Mouse (Mus musculus) liver, embryonic 13.5 days (tissue): ENCODE results near the gene Mtx3. TPM values are rescaled to one million over a fixed set of nuclear protein-coding genes. Genes with fewer than 3 reads are reported as not detected.
"Not testable (repeated sequence)": the region's sequence is repeated elsewhere in the genome, so short reads cannot be mapped to it uniquely, and the experiment has no call there.

Source experiments
- ATAC-seq: fragments of 200-750 bp; cut with Nextera tagmentation; 2 replicates; pipeline ENCODE4 v1.8.0; 2017; ENCODE audit warnings: low read depth, mild to moderate bottlenecking, moderate number of reproducible peaks, moderate library complexity
- DNase-seq: peaks from one replicate; pipeline ENCODE4 v3.0.0; 2022
- H3K27ac ChIP-seq: fragments of 300-500 bp; sonication (generic); 2 replicates; pipeline ENCODE4 v1.5.1; 2015; ENCODE audit warnings: moderate library complexity, mild to moderate bottlenecking, inconsistent platforms
- H3K27me3 ChIP-seq: fragments of 300-500 bp; sonication (generic); 2 replicates; pipeline ENCODE4 v1.6.1; 2015; ENCODE audit warnings: mild to moderate bottlenecking, inconsistent platforms
- H3K36me3 ChIP-seq: fragments of 300-500 bp; sonication (generic); 2 replicates; pipeline ENCODE4 v1.6.1; 2015; ENCODE audit warnings: mild to moderate bottlenecking, inconsistent platforms
- H3K4me1 ChIP-seq: fragments of 300-500 bp; sonication (generic); replicated peaks from 2 replicates; pipeline ENCODE4 v1.6.1; 2015; ENCODE audit warnings: inconsistent platforms
- H3K4me2 ChIP-seq: fragments of 300-500 bp; sonication (generic); 2 replicates; pipeline ENCODE4 v1.6.1; 2015; ENCODE audit warnings: inconsistent platforms, mild to moderate bottlenecking, moderate library complexity
- H3K4me3 ChIP-seq: fragments of 300-500 bp; sonication (generic); replicated peaks from 2 replicates; pipeline ENCODE4 v1.5.1; 2015; ENCODE audit warnings: mild to moderate bottlenecking, inconsistent platforms
- H3K9ac ChIP-seq: fragments of 300-500 bp; sonication (generic); 2 replicates; pipeline ENCODE4 v1.6.1; 2015; ENCODE audit warnings: mild to moderate bottlenecking, inconsistent platforms
- H3K9me3 ChIP-seq: fragments of 300-500 bp; sonication (generic); replicated peaks from 2 replicates; pipeline ENCODE4 v1.6.1; 2016; ENCODE audit warnings: inconsistent platforms
- WGBS: fragments of 180-500 bp; shearing (Covaris S2); methylation state at CpG from one replicate; pipeline ENCODE4 v1.1.7; 2015; ENCODE audit not compliant: insufficient replicate concordance; 5-methylcytosine and 5-hydroxymethylcytosine counted together
- polyA plus RNA-seq: library from polyadenylated mRNA; unstranded; fragments of >200 nt; fragmentation: Nextera tagmentation; extraction: Ambion mirVana; gene quantifications from 2 replicates; pipeline ENCODE4 v1.2.1, GENCODE M21; 2015

Mtx3 gene
- polyA plus RNA-seq: 0.83 and 0.85 TPM in 2 replicates

DNA sequence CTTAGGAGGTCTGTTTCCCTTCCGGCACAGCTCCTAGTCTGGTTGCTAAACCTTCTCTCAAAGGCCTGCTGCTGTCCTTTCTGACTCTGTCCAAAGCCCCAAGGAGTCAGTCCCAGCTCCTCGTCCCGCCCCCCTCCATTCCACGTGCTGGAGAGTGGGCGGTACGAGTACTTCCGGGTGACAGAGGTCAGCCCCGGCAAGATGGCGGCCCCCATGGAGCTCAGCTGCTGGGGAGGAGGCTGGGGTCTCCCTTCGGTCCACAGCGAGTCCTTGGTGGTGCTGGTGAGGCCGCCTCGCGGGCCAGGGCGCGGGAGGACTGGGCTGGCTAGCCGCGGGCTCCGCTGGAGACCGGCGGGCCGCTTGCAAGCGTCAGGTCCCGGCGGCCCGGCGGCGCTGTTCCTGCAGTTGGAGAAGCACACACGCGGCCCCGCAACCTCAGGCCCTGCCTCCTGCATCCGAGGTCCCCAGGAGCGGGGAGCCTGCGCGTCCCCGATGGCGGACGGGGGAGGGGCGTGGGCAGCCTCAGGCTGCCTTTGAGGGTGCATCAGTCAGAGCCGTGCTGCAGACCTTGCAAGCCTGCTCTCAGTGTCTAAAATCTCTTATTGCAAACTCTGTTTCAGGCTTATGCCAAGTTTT is at the start of gene Mtx3:
Mtx3 (plus strand) TSS at position 175 of the 636 bp plus-strand sequence.
- ATAC-seq: peak; percentile 77

DNA sequence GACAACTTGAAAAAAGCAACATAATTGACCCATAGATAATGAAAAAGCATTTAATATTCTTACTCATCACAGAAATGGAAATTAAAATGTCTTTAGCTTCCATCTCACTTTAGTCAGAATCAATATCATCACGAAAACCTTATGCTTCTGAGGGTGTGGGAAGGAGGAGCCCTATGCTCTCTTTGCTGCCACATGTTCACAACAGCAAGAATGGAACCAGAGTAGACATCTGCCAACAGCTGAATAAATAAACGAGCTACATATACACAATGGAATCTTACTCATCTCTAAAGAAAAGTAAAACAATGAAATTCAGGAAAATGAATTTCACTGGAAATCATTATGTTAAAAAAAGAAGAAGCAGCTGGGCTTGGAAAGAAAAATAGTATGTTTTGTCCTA is 45.7 kb upstream of the Mtx3 start:
- no peak overlapping the region for H3K9ac ChIP-seq
- peaks cover 28% of the 10 kb centered on the region for H3K27me3 ChIP-seq
- no peaks in the 10 kb centered on the region for H3K4me1 ChIP-seq
- no peak for ATAC-seq
- no peak overlapping the region for H3K4me3 ChIP-seq
- DNase-seq: no peak
- H3K9me3 ChIP-seq: no peaks in the 10 kb centered on the region
- H3K4me2 ChIP-seq: no peak overlapping the region
- WGBS: 42% methylated on average over 2 of the region's 2 CpGs
- no peaks in the 10 kb centered on the region for H3K36me3 ChIP-seq
- H3K27ac ChIP-seq: no peak overlapping the region

More for the DNA sequence above, at the start of gene Mtx3:
- no peaks in the 10 kb centered on the region for H3K9me3 ChIP-seq
- peak within 1 kb of the TSS; percentile 73 for H3K9ac ChIP-seq
- WGBS: 3% methylated on average over 40 of the region's 40 CpGs
- H3K27me3 ChIP-seq: 0 out of 2 replicates have a peak, but pooled peaks cover 3% of the 10 kb centered on the region
- peaks cover 21% of the 10 kb centered on the region for H3K36me3 ChIP-seq
- peak; percentile 64 for DNase-seq
- peak within 1 kb of the TSS; percentile 78 for H3K4me2 ChIP-seq
- H3K27ac ChIP-seq: peak within 1 kb of the TSS; percentile 40
- peak within 1 kb of the TSS; percentile 70 for H3K4me3 ChIP-seq
- H3K4me1 ChIP-seq: peaks cover 32% of the 10 kb centered on the region

DNA sequence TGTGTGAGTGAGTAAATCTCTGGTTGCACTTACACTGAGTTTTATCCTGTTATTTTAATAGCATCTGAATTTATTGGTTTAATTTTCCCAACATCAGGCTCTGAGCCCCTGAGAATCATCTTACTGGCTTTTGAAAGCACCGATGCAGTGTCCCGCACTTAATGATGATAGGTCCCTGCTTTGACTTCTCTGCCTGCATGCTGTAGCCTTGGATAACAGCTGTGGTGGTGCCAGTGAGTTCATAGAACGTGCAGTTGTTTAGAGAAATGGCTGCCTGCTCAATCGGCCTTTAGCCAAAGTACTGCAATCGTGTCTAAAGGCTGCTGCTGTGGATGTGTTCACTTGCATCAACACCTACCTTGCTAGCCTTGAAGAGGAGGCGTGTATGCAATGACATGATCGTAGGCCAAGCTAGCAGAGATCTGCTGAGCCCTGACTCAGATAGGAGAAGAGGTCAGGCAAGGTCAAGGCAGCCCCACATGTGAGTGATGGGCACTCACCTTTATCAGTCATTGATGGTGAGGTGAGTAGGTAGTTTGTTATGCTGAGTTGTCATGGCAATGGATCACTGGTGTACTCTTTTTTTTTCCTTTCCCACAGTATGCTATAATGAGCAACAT is 45.1 kb upstream of the Mtx3 start:
- Histone ChIP-seq H3K4me3 (no peak overlapping the region), H3K27me3 (peaks cover 22% of the 10 kb centered on the region), H3K4me1 (no peaks in the 10 kb centered on the region), H3K9me3 (no peaks in the 10 kb centered on the region), H3K27ac (no peak overlapping the region), H3K9ac (no peak overlapping the region), H3K4me2 (no peak overlapping the region), H3K36me3 (no peaks in the 10 kb centered on the region)
- no peak for DNase-seq
- ATAC-seq: no peak
- 54% methylated on average over 7 of the region's 7 CpGs for WGBS

DNA sequence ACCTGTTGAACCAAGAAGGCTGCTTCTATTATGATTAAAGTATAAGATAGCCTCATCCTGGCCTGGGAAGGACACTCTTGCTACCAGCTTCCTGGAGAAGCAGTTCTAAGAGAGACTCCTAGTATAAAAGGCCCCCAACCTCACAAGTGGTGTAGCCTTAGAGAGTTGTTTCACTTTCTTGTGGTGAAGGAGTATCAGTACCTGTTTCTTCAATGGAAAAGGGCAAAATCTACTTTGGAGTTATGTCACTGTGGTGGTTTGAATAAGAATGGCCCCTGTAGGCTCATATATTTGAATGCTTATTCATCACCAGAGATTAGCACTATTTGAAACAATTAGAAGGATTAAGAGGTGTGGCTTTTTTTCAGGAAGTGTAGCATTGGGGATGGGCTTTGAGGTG is 37.8 kb upstream of the Mtx3 start:
- Histone ChIP-seq H3K27ac (no peak overlapping the region), H3K4me1 (no peaks in the 10 kb centered on the region), H3K9ac (no peak overlapping the region), H3K4me2 (no peak overlapping the region), H3K9me3 (no peaks in the 10 kb centered on the region), H3K36me3 (no peaks in the 10 kb centered on the region), H3K4me3 (no peak overlapping the region), H3K27me3 (no peaks in the 10 kb centered on the region)
- DNase-seq (no peak), ATAC-seq (no peak)

DNA sequence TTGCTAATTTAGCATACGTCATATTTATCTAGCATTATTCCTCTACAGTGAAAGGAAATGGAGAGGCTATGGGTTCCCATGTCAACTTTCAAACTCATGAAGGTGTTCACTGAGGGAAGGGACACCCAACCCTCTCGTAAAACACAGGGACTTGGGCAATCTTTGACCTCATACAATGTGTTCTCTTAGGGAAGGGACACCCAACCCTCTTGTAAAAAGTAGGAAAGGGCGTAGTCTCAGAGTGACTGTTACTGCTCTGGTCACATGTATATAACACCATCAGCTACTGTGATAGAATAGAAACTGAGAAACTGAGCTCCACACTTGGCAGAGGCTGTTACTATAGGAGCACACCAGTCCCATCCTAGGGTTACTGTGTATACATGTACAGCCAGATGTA is 36.7 kb upstream of the Mtx3 start:
- Histone ChIP-seq H3K27me3 (no peaks in the 10 kb centered on the region), H3K4me3 (no peak overlapping the region), H3K36me3 (no peaks in the 10 kb centered on the region), H3K4me1 (no peaks in the 10 kb centered on the region), H3K4me2 (no peak overlapping the region), H3K9ac (no peak overlapping the region), H3K27ac (no peak overlapping the region), H3K9me3 (no peaks in the 10 kb centered on the region)
- ATAC-seq: no peak
- 64% methylated on average over 3 of the region's 3 CpGs for WGBS
- no peak for DNase-seq

DNA sequence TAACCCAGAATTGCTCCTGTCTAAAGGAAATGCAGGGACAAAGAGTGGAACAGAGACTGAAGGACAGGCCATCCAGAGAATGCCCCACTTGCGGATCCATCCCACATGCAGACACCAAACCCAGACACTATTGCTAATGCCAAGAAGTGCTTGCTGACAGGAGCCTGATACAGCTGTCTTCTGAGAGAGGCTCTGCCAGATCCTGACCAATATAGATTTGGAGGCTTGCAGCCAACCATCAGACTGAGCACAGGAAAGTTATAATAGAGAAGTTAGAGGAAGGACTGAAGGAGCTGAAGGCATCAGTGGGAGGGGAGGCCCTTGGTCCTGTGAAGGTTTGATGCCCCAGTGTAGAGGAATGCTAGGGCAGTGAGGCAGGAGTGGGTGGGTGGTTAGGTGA is 34.0 kb upstream of the Mtx3 start:
- WGBS: 67% methylated on average over 1 of the region's 1 CpGs
- not testable (repeated sequence) for H3K9ac ChIP-seq, H3K4me2 ChIP-seq, H3K9me3 ChIP-seq, H3K4me1 ChIP-seq, H3K36me3 ChIP-seq, H3K4me3 ChIP-seq, H3K27me3 ChIP-seq, H3K27ac ChIP-seq, ATAC-seq, DNase-seq

DNA sequence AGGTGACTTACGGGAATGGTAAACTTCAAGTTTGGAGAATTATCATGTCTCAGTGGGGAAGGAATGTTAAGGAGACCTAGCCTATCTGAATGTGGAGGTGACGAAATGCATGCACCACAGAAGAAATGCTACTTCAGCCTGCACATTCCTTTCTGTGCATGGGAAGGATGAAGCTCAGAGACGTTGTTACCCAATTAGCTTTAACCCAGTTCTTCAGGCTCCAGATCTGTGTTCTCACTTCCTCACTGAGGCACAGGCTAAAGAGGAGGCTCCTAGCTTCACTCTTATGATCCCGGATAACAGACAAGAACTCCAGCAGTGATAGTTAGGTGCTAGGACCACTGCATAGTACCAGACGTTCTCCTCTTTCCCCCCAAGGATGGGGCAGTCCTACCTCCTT is 28.2 kb upstream of the Mtx3 start:
- Histone ChIP-seq H3K4me1 (no peaks in the 10 kb centered on the region), H3K36me3 (no peaks in the 10 kb centered on the region), H3K9ac (no peak overlapping the region), H3K27me3 (no peaks in the 10 kb centered on the region), H3K4me3 (no peak overlapping the region), H3K4me2 (no peak overlapping the region), H3K9me3 (no peaks in the 10 kb centered on the region), H3K27ac (no peak overlapping the region)
- no peak for ATAC-seq
- DNase-seq: no peak
- 55% methylated on average over 5 of the region's 5 CpGs for WGBS

DNA sequence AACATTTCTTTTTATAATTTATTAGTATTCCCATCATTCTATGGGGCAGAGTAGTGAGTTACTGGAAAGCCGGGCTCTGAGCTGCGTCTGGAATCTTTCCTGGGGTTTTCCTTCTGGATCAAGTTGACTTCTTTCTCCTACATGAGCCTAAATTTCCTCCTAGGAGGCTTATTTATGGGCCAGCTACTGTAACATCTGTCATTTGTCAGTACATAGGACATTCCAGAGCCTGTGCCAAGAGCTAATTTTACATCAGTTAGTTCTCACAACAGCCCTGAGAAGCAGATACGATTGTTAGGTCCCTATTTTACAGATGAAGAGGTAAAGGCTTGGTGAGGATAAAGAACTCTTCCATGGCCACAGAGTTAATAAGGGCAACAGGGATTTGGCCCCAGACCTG is 27.2 kb upstream of the Mtx3 start:
- 66% methylated on average over 3 of the region's 3 CpGs for WGBS
- Histone ChIP-seq H3K4me2 (no peak overlapping the region), H3K4me3 (no peak overlapping the region), H3K4me1 (no peaks in the 10 kb centered on the region), H3K9ac (no peak overlapping the region), H3K9me3 (no peaks in the 10 kb centered on the region), H3K27ac (no peak overlapping the region), H3K36me3 (no peaks in the 10 kb centered on the region), H3K27me3 (no peaks in the 10 kb centered on the region)
- DNase-seq: no peak
- ATAC-seq: no peak

DNA sequence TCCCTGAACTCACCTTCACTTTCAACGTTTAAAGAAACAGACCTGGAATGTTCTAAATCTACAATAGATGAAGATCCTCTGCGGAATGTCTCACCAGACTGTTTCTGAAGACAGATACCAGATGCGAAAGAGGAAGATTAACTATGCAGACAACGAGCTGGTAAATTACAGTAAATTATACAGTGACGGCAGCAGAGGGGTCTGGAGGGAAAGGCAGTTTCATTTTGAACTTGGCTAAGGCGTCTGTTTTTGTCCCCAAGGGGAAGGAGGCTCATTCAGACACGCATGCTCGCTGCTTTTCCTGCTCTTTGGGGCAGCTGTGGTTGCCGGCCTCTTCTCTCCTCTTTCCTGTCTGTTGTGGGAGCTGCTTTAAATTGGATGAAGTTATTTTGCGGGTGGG is 15.7 kb upstream of the Mtx3 start:
- no peaks in the 10 kb centered on the region for H3K9me3 ChIP-seq
- ATAC-seq (no peak), DNase-seq (no peak)
- 34% methylated on average over 10 of the region's 10 CpGs for WGBS
- H3K4me1 ChIP-seq: no peaks in the 10 kb centered on the region
- no peaks in the 10 kb centered on the region for H3K36me3 ChIP-seq
- H3K27ac ChIP-seq: no peak overlapping the region
- no peak overlapping the region for H3K9ac ChIP-seq
- H3K27me3 ChIP-seq: no peaks in the 10 kb centered on the region
- H3K4me2 ChIP-seq: no peak overlapping the region
- no peak overlapping the region for H3K4me3 ChIP-seq

DNA sequence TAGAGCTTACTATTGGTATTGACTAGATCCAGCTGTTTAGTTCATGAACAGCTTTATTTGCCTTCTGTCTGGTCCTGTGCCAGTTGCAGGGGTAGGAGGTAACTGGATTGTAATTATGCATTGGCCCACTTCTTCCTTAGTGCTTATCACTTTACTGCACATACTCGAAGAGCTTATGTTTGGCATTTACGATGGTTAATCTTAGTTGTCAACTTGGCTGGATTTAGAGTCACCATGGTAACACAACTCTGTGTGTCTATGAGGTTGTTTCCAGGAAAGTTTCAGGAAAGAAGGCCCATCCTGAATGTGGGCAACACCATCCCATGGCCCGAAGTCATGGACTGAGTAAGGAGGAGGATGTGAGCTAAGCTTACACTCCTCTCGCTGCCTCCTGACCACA is 11.4 kb upstream of the Mtx3 start:
- no peaks in the 10 kb centered on the region for H3K4me1 ChIP-seq
- DNase-seq (no peak), ATAC-seq (no peak)
- no peak overlapping the region for H3K4me3 ChIP-seq
- H3K9ac ChIP-seq: no peak overlapping the region
- no peak overlapping the region for H3K27ac ChIP-seq
- H3K9me3 ChIP-seq: no peaks in the 10 kb centered on the region
- H3K4me2 ChIP-seq: no peak overlapping the region
- H3K27me3 ChIP-seq: no peaks in the 10 kb centered on the region
- no peaks in the 10 kb centered on the region for H3K36me3 ChIP-seq
- WGBS: 73% methylated on average over 4 of the region's 4 CpGs

DNA sequence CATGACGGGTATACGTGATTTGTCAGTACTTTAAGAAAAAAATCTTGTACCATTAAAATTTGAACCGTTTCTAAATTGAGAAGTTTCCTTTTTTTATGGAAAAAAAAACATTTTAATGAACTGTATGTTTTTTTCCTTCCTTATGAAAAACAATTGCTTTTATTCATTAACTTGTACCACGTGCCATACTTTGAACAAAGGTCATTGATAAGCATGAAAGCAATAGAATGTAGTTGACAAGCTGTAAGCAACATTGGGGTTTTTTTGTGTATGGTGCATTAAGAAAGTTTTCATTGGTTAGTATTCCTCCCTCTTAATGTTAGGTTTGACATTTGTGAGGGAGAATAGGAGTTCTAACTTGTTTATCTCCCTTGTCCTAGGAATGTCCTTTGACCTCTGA is 1.9 kb downstream of the Mtx3 start:
- H3K4me2 ChIP-seq: no peak overlapping the region
- no peaks in the 10 kb centered on the region for H3K27me3 ChIP-seq
- peaks cover 32% of the 10 kb centered on the region for H3K4me1 ChIP-seq
- no peak overlapping the region for H3K4me3 ChIP-seq
- no peak for DNase-seq
- no peak for ATAC-seq
- WGBS: 77% methylated on average over 4 of the region's 4 CpGs
- no peaks in the 10 kb centered on the region for H3K9me3 ChIP-seq
- H3K36me3 ChIP-seq: peaks cover 32% of the 10 kb centered on the region
- no peak overlapping the region for H3K9ac ChIP-seq
- H3K27ac ChIP-seq: peak overlapping the region; percentile 44

DNA sequence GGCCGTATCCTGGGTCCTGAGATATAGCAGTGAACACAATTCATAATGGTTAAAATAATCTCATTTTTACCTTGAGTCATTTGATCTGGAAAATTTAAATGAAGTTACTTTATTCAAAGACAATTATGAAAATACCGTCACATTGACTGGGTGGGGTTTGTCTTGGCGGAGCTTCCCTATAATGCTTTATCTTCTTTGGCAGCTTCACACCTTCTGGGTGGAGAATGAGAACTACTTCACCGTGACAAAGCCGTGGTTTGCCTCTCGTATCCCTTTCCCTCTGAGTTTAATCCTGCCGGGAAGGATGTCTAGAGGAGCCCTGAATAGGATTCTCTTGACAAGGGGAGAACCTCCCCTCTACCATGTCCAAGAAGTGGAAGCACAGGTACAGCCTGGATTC is 2.8 kb downstream of the Mtx3 start:
- Histone ChIP-seq H3K9ac (no peak overlapping the region), H3K4me3 (no peak overlapping the region), H3K4me1 (peaks cover 32% of the 10 kb centered on the region), H3K4me2 (peak overlapping the region; percentile 28), H3K9me3 (no peaks in the 10 kb centered on the region), H3K27ac (peak overlapping the region; percentile 68), H3K36me3 (peaks cover 36% of the 10 kb centered on the region), H3K27me3 (no peaks in the 10 kb centered on the region)
- 38% methylated on average over 7 of the region's 7 CpGs for WGBS
- ATAC-seq: 0 out of 2 replicates have a peak, but pooled peaks have one; percentile 28
- no peak for DNase-seq
